Mouse (Mus musculus): ENCODE measurements around the gene Trim46. TPM values are rescaled to one million over a fixed set of nuclear protein-coding genes. Genes with fewer than 3 reads are reported as not detected.
A peak's percentile ranks its signal among the peaks of the same experiment; 100 is the strongest.

Gene Trim46
- total RNA-seq, 2 experiments from 2014 or later = 89.8 to 94.3 TPM

DNA sequence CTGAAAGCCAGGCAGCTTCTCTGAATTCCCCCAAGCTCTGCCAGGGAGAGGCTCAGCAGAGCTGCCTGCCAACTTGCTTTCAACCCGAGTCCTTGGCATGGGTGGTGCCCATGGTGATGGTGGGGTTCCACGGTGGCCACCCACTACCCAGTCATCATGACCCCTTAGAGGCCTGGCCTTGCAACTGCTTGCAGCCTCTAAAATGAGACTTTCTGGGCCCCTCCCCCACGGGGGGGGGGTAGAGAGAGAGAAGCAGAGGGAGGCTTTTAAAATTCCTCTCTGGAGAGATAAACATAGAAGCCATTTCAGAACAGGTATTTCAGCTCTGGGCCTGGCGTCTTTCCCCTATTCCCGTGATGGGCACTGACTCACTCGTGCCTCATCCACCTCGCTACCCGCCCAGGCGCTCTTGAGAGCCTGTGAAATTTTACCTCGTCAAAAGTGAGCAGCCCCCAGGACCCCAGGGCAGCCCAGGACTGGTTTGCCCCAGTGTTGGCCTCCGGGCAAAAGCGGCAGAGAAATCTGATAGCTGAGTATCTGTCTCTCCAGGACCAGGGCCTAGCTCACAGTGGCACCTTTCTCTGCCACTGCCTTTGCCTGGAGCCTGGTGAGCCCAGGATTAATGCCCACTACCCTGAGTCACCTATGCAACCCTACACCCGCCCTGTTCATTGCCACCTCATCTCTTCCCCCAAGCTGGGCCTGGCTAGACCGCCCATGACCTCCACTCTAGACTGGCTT is 31.3 kb upstream of the Trim46 start:
- intact Hi-C loops (cut with DNase I) = no loop called here
- DNase-seq (ENCODE audit: low spot score in 2 of 2) = peak in 1 of 2 experiments; percentile 66

- DNase-seq (ENCODE audit: low spot score in 2 of 2) = no peak
- intact Hi-C loops (cut with DNase I) = no loop called here
Observed at GRCm38 (mm10) chr3:89276061-89276460, 30.0 kb upstream of the Trim46 start.

DNA sequence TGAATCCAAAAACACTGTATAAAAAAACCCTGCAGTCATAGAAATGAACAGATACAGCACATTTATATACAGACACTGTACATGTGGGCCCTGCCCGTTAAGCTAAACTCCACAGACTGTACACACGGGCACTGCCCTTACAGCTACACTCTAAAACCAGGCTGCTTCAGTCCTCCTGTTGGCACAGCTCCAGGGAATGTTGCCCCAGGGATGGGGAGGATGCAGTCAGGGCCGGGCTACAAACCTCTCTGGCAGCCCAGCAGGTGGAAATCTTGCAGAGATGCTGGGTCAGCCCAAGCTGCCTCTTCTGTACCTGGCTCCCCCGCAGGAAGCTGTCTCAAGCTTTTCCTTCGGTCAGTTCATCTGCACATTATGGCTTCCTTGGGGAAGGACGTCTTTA is 25.7 kb upstream of the Trim46 start:
- intact Hi-C loops (cut with DNase I) = no loop called here
- no peak for DNase-seq (ENCODE audit: low spot score in 2 of 2)

DNA sequence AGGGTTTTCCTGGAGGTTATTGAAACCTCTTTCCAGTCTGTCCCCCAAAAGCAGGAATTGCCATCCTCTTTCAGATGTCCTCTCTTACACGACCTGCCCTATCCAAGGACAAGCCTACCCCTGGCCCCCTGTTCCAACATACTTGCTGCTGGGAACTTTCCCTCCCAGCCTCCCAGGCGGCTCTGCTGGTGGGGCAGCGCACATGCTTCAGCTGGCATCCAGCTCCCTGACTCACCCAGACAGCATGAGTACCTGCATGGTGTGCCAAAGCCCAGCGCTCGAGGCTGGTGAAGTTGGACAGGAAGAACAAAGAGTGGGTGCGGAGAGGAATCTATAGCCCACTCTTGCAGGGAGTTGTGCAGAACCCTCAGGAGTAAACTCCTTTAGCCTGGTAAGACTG is 24.8 kb upstream of the Trim46 start:
- intact Hi-C loops (cut with DNase I) = no loop called here
- DNase-seq (ENCODE audit: low spot score in 2 of 2) = peak; percentile 54 to 90

- DNase-seq (ENCODE audit: low spot score in 2 of 2) = peak; percentile 81 to 86
- intact Hi-C loops (cut with DNase I) = no loop called here
Observed at GRCm38 (mm10) chr3:89270051-89270755, 24.1 kb upstream of the Trim46 start, which contains the start of gene Slc50a1. Slc50a1 (minus strand) TSS chr3:89270570.

DNA sequence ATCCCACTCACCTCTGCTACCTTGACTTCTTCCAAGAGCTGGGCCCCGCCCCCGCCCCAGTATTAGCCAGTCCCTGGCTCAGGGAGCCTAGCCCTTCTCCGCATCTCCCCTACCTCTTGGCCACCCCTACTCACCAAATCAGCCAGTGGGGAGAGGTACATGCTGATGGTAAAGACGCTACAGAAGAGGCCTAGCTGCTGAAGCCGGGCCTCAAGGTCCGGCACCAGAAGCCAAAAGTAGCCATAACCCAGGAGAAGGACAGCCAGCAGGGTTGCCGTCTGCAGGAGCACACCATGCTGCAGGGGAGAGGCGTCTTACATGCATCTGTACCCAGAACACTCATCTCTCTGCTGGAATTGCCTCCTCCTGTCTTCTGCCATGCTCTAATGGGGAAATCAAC is 22.8 kb upstream of the Trim46 start:
- no peak for DNase-seq (ENCODE audit: low spot score in 2 of 2)
- intact Hi-C loops (cut with DNase I) = no loop called here

DNA sequence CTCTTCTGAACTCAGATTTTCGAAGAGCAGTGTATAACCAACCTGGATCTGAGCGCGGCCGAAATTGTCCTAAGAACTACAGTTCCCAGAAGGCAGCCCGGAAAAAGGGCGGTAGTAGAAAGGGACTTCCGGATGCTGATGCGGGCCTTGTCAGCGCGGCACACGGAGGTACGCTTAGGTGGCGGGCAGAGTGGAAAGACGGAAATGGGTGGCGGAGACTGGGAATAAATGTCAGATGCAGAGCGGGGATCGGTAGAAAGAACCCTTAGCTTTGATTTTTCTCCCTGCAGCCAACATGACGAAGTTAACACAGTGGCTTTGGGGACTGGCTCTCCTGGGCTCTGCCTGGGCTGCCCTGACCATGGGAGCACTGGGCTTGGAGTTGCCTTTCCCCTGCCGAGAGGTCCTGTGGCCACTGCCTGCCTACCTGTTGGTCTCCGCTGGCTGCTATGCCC is 20.4 kb upstream of the Trim46 start:
- intact Hi-C loops (cut with DNase I) = no loop called here
- peak; percentile 84 to 91 for DNase-seq (ENCODE audit: low spot score in 2 of 2)

DNA sequence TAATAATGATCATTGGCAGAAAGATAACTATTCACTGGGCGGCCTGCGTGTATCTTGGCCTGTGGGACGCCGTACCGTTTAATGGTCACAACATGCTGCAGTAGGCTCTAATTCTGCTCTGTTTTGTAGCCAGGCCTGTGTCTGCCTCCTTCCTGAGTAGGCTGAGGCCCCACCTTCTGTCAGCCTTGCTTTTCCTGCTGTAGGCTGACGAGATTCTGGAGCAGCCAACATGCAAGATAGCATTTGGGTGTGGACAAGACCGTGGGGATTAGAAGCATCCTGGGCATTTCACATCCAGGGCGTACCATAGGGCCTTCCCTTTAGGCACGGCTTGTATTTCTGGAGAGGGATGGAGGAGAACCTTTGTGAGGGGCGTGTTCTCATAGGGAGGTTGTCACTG is 16.3 kb upstream of the Trim46 start:
- intact Hi-C loops (cut with DNase I) = no loop called here
- no peak for DNase-seq (ENCODE audit: low spot score in 2 of 2)

GRCm38 (mm10) chr3:89260211-89260610 is 14.1 kb upstream of the Trim46 start:
- intact Hi-C loops (cut with DNase I) = no loop called here
- DNase-seq (ENCODE audit: low spot score in 2 of 2) = no peak

GRCm38 (mm10) chr3:89259076-89259475 is 13.0 kb upstream of the Trim46 start, which contains the start of gene Dpm3:
Dpm3 (plus strand) TSS chr3:89259358.
- DNase-seq (ENCODE audit: low spot score in 2 of 2) = peak in 1 of 2 experiments; percentile 61
- intact Hi-C loops (cut with DNase I) = loop anchor here (5.0 kb wide), 1 partner anchor 38 kb away; no protein-coding TSS in a partner anchor

- intact Hi-C loops (cut with DNase I) = loop anchor here (5.0 kb wide), 1 partner anchor 41 kb away; no protein-coding TSS in a partner anchor
- DNase-seq (ENCODE audit: low spot score in 2 of 2) = no peak
Observed at GRCm38 (mm10) chr3:89256177-89256576, 10.1 kb upstream of the Trim46 start.

GRCm38 (mm10) chr3:89254994-89255393 is 8.9 kb upstream of the Trim46 start:
- no peak for DNase-seq (ENCODE audit: low spot score in 2 of 2)
- intact Hi-C loops (cut with DNase I) = loop anchor here (5.0 kb wide), 1 partner anchor 42 kb away; no protein-coding TSS in a partner anchor

GRCm38 (mm10) chr3:89251365-89251895 is 5.3 kb upstream of the Trim46 start:
- intact Hi-C loops (cut with DNase I) = loop anchor here (2.0 kb wide), 1 partner anchor 57 kb away; no protein-coding TSS in a partner anchor
- no peak for DNase-seq (ENCODE audit: low spot score in 2 of 2)

DNA sequence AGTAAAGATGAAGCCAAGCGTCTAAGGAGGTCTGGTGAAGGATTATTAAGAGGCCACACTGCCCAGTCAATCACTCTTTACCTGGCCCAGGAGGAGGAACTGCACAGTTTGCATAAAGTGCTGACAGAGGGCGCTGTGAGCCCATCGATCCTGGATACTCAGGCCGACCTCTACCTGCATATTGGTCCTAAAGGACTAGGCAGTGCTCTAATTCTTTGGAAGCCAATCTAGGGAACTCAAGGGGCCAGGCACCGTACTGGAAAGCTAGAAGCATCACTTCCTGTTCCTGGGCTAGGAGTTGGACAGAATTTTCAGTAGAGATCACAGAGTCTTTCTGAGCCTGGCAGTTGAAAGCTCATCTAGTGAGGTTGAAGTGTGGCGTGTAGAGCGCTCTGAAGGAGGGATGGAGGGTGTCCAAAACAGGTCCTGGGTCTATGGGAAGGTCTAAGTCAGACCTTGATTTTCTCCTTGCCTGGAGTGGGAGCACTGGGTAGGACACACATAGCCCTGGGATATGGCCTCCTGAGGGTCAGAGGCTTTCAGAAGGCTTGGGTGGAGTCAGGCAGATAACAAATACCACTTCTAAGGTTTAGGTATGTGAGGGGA is 4.4 kb upstream of the Trim46 start:
- intact Hi-C loops (cut with DNase I) = loop anchor here (1.0 to 2.0 kb wide), 2 partner anchors 32 to 58 kb away; no protein-coding TSS in a partner anchor
- peak in 1 of 2 experiments; percentile 43 for DNase-seq (ENCODE audit: low spot score in 2 of 2)

- intact Hi-C loops (cut with DNase I) = no loop called here
- DNase-seq (ENCODE audit: low spot score in 2 of 2) = no peak
Observed at GRCm38 (mm10) chr3:89247466-89247865, 1.4 kb upstream of the Trim46 start.

DNA sequence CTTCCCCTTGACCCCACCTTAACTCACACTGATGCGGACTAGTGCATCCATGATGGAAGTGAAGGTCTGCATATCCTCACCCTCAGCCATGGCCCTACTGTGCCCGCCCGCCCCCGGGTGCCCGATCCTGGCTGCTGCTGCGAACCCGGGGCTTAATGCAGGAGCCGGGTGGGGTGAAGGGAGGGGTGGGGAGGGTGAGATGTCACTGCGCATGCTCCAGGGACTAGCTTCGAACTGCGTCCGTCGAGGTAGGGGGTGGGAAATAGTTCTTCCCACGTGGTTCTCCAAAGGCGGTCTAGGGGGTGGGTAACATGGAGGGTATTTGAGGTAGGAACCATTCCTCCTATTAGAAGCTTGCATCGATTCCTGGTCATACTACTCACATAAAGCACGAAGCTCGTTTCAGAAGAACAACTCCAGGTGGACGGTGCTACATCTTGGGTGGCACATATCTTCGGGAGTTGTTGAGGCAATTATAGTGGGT is 379 bp downstream of the Trim46 start, which contains the start of gene Krtcap2:
Gene Krtcap2, plus strand, starts transcription at position 279 of the 484 bp plus-strand sequence.
- peak; percentile 72 to 85 for DNase-seq (ENCODE audit: low spot score in 2 of 2)
- intact Hi-C loops (cut with DNase I) = loop anchor here (2.0 kb wide), 1 partner anchor 17 kb away; the partner anchor contains the start of gene Muc1

- intact Hi-C loops (cut with DNase I) = loop anchor here (2.0 kb wide), 1 partner anchor 16 kb away; the partner anchor contains the start of gene Muc1
Observed at GRCm38 (mm10) chr3:89244982-89245687, 974 bp downstream of the Trim46 start.

GRCm38 (mm10) chr3:89244158-89244981 is 1.7 kb downstream of the Trim46 start:
- intact Hi-C loops (cut with DNase I) = loop anchor here (2.0 kb wide), 1 partner anchor 16 kb away; the partner anchor contains the start of gene Muc1
- DNase-seq (ENCODE audit: low spot score in 2 of 2) = peak in 1 of 2 experiments; percentile 46

More at GRCm38 (mm10) chr3:89244982-89245687, 974 bp downstream of the Trim46 start:
- peak; percentile 77 to 79 for DNase-seq (ENCODE audit: low spot score in 2 of 2)

Measured in left cerebral cortex, postnatal 25 days (tissue).